Mouse (Mus musculus) adrenal gland, postnatal 10 days (tissue): ENCODE data around the gene Gltpd2. TPM values are rescaled to one million over a fixed set of nuclear protein-coding genes. Genes with fewer than 3 reads are reported as not detected.
"Not testable (repeated sequence)": the region's sequence is repeated elsewhere in the genome, so short reads cannot be mapped to it uniquely, and the experiment has no call there.

Experiments
- DNase-seq: peaks from one replicate; pipeline ENCODE4 v3.0.0; 2021; ENCODE audit warnings: mixed read lengths
- long read RNA-seq, 2 experiments: library from polyadenylated mRNA; stranded (forward); transcript quantifications; one replicate each; pipeline ENCODE4 v2.0.0; 2021
- total RNA-seq, 2 experiments: library from RNA; stranded (reverse); gene quantifications; 2 replicates each; pipeline ENCODE4 v1.2.3; 2021

The Gltpd2 gene
- 1 to 10 TPM; 4.9 to 9.8 TPM for total RNA-seq
- long read RNA-seq, experiment 1, transcript Gltpd2-201 (3 exons, 1,216 nt): major isoform, 6 of 11 reads
- long read RNA-seq, experiment 1, partial matches to known transcripts: 3 of 11 reads
- long read RNA-seq, experiment 1, other reads (novel, unspliced or antisense): 1 of 11 reads
- long read RNA-seq, experiment 2, partial matches to known transcripts: 1 of 1 reads
- long read RNA-seq, experiment 2, other reads (novel, unspliced or antisense): 0 of 1 reads

DNA sequence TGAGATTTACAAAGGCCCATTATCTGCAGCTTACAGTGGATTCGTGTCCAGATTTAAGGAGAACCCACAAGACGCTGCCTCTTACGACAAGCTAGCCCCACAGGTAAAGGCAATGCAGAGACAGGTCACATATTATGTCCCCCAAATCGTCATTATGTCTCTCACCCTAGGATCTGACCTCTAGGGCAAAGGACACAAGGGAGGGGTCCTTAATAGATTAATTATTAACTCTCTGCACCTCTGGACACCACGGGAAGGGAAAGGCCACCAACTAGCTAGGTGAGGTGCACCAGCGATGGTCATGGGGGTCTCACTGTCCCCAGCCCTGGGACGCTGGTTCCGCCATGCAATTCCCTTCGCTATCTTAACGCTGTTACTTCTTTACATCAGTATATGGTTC lies at the start of gene Gltpd2:
TSS of gene Gltpd2 (plus strand) at position 274 of the 400 bp plus-strand sequence.
- no peak for DNase-seq

DNA sequence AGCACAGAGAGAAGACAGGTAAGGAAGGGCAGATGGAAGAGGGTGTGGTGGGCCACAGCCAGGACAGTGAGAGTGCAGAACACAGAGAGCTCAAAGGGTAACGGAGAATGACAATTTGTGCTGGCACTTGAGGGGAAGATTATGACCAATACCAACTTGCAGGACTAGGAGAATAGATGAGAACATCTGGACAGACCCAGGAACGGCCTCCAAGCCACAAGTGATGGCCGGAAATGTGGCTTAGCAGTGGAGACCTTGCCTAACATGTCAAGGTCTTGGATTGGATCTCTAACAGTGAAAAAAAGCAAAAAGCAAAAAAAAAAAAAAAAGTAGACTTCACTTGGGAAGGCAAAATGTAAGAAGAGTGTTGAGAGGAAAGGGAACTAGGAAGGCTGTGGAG lies 49.2 kb upstream of the Gltpd2 start:
- DNase-seq: no peak

DNA sequence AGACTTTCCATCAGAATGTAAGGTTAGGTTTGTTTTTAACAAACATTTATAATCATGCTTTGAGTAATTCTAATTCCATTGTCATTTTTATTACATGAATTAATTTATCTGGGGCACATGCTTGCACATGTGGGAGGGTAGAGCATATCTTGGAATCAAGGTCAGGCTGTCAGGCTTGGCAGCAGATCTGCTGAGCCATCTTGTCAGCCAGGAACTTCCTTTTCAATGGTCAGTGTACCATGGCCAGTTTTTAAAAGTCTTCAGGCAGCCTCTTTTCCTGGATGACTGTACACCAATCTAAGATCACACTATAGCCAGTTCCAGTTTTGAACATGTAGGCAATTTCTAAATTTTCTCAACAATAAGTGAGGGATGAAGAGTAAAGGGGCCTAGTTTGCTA lies 46.3 kb upstream of the Gltpd2 start:
- DNase-seq: no peak

DNA sequence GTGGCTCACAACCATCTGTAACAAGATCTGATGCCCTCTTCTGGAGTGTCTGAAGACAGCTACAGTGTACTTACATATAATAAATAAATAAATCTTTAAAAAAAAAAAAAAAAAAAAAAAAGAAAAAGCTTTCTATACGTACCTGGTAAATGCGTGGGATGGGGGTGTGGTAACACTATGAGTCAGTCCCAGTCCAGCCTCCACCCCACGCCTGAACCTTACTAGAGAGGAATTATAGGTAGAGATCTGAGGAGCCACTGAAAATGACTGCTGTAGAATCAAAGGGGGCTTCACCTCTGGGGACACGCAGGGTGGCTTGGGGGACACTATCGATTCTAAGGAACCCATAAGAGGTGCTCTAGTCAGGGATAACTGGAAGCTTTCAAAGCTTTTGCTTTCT lies 45.7 kb upstream of the Gltpd2 start:
- DNase-seq: not testable (repeated sequence)

DNA sequence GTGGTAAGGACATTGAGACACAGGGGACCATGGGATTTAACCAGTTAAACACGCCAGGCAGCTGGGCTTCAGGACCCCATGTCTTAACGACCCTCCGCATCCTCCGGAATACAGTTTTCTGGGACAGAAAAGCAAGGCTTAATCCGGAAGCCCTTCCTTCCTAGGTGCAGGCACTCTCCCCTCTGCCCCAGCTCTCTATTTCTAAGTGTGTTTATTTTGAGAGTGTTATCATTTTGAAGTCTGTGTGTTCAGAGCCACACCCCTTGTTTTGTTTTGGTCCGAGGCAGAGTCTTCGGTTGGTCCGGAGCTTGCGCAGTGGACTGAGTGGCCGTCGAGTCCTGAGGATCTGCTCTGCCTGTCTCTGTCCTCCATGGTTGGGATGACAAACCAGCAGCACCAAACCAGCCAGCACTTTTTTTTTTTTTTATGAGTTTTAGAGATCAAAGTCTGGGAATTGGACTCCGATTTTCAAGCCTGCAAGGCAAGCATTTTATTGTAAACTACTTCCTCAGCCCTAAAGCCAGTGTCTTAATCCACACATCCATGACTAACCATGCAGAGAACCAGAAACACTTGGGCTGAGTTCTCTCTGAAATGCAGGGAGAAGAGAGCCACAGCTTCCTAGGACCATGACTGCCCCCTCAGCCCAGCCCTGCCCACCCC lies 44.0 kb upstream of the Gltpd2 start:
- DNase-seq: no peak

DNA sequence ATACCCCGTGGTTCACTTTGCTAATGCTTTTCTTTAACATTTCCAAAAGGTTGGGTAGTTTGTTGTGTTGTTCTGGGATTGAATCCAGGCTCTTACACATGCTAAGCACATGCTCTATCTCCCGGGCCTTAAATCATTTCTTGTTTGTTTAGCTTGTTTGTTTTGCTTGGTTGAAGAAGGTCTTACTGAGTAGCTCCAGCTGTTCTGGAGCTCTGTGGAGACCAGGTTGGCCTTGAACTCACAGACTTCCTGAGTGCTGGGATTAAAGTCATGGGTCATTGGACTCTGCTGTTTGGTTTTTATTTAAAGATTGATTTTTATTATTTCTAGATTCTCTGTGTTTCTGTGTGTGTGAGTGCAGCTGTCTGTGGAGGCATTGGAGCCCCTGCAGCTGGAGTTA lies 33.5 kb upstream of the Gltpd2 start:
- DNase-seq: no peak

DNA sequence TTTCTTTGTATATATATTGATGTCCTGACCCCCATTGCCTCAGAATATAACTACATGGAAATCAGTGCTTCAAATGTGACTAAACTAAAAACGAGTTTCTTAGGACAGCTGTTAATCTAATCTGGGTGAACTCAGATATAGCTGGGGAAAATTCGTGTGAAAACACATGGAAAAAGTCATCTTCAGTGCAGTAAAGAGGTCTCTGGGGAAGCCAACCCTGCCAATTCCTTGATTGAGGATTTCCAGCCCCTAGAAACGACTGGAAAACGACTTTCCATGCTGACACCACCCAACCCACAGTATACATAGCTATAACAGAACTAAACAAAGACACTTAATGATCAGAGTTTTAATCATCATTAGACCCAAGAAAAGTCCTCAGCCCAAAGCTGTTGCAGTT lies 31.2 kb upstream of the Gltpd2 start:
- DNase-seq: no peak

DNA sequence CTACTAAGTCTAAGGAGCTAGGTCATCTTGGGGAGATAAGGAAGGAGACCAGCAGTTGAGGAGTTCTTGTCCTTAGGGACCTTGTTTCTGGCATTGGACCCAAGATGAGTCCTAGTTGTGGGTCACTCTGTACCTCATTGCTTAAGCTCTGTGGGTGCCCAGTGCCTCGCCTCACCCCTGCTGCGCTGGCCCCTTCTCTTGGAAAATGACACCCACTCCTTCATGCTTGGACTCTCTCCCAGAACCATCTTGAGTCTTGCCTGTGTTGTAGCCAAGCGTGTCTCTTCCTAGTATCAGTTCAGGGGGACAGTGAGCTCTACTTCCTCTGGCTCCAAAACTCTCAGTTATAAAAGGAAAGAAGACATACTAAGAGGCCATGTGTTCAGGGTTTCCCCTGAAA lies 29.9 kb upstream of the Gltpd2 start:
- DNase-seq: no peak

DNA sequence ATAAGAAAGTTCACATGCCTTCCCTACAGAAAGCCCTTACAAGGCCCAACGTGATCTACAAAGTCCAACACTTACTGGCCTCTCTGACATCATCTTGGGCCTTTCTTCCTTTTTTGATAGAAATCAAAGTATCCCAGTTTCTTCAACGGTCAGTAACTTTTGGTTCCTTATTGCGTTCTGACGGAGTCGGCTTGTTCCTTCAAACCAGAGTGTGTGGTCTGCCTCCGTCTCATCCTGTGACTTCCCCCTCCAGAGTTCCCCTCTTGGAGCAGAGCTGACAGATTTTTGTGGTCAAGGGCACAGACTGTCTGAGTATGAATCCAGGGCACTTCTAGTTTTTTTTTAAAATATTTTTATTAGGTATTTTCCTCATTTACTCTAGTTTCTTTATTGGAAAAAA lies 29.3 kb upstream of the Gltpd2 start:
- no peak for DNase-seq

DNA sequence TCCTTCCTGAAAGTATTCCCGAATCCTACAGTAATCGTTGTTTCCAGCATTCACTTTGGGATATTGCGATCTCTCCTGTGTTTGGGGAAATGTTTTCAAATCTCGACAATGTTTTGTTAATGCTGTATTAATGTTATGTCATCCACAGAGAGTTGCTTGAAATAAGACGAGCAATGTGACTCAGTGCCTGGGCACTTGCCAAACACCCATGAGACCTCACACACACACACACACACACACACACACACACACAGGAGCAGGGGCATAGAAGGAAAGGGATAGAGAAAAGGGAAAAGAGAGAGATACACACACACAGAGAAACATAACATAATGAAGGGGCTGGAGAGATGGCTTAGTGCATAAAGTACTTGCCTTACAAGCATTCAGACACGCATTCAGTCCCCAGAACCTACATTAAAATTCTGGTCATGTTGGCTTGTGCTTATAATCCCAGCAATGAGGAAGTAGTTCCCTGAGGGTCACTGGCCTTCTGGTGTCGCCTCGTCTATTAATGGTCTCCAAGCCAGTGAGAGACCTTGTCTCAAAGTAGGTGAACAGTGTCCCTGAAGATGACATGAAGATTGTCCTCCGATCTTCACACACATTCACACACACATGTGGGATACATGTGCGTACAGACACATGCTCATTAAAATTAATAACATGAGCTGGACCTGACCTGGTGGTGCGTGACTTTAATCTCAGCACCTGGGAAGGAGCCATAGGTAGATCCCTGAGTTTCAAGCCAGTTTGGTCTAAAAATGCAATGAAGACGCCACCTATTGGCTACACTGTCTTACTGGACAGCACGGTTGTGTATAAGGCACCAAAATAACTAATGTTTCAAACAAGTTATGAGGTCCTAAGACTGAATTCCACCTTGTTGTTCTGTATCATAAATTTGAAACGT lies 19.2 kb upstream of the Gltpd2 start:
- peak; percentile 68 for DNase-seq

DNA sequence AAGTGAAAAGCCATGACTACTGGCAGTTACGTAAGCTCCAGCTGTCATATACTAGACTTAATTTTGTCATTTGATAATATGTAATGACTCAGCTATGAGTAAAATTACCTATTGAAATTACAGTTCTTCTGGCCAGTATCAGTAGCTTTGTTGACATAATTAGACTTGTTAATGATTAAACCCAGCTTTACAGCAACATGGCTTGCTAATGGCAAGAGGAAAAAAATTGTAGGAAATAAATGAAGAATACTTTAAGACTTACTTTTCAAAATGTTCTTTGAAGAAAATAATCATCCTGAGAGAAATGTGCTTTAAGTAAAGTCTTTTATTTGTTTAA lies 18.6 kb upstream of the Gltpd2 start:
- DNase-seq: no peak

DNA sequence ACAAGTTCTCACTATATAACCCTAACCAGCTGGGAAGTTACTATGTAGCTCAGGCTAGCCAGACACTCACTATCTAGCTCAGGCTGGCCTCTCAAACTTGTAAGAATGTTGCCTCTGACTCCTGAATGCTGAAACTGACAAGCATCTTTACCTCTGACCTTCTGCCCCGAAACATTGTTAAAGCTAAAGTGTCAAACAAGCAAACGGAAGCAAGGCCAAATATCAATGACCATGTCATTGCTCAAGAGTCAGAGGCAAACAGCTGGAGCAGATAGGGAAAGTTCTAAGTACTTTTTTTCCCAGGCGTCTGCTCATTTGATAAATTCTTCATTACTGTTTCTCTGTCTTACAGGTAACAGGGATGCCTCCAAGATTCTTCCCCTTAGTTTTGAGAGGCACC lies 17.0 kb upstream of the Gltpd2 start:
- no peak for DNase-seq

DNA sequence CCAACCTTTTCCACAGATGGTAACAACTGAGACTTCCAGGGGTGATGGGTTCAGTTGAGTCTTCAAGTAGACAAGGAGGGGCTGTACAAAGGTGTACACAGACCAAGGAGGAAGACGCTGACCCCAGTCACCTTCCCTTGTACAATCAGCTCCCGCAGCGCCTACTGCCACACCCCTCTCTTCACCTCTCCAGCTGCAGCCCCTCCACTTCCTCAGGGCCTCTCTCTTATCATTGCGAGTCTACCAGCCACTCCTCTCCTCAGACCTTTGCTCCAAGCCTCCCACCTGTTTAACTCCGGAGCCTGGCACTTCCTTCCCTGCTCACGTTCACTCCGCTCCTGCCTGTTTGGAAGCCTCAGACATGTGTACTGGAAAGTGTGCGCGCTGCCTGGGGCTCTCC lies 14.0 kb upstream of the Gltpd2 start, which contains the start of gene Tm4sf5:
TSS of gene Tm4sf5 (plus strand) at position 275 of the 400 bp plus-strand sequence.
- DNase-seq: no peak

DNA sequence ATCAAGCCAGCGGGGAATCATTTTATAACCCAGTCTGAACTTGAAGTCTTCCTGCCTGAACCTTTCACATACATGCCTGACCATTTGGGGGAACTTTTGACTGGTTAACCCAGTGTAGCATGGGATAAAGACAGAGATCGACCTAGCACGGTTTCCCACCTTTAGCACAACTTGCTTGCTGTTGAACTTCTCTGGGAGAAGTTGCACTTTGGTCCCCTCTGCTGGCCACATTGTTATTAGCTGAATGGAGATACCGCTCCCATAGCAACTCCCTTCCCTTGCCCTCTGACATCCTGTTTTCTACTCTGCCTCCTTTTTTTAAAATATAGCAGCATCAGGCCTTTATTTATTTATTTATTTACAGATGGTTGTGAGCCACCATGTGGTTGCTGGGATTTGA lies 12.6 kb upstream of the Gltpd2 start:
- peak; percentile 85 for DNase-seq

DNA sequence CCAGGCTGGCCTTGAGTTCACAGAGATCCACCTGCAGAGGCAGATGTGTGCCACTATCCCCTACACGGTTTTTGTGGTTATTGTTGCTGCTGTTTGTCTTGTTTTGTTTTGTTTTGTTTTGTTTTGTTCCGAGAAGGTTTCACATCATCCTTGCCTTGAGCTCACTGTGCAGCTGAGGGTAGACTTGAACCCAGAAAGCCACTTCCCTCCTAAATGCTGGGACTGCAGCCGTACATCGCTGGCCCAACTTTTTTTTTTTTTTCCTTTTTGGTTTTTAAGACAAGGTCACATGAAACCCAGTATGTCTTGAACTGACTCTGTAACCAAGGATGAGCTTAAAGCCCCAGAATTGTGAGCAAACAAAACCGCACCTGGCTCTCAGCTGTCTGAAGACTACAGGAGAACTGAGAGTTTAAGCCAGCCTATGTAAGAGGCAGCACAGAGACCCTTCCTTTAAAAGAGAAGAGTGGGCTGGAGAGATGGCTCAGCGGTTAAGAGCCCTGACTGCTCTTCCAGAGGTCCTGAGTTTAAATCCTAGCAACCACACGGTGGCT lies 12.0 kb upstream of the Gltpd2 start:
- DNase-seq: no peak

DNA sequence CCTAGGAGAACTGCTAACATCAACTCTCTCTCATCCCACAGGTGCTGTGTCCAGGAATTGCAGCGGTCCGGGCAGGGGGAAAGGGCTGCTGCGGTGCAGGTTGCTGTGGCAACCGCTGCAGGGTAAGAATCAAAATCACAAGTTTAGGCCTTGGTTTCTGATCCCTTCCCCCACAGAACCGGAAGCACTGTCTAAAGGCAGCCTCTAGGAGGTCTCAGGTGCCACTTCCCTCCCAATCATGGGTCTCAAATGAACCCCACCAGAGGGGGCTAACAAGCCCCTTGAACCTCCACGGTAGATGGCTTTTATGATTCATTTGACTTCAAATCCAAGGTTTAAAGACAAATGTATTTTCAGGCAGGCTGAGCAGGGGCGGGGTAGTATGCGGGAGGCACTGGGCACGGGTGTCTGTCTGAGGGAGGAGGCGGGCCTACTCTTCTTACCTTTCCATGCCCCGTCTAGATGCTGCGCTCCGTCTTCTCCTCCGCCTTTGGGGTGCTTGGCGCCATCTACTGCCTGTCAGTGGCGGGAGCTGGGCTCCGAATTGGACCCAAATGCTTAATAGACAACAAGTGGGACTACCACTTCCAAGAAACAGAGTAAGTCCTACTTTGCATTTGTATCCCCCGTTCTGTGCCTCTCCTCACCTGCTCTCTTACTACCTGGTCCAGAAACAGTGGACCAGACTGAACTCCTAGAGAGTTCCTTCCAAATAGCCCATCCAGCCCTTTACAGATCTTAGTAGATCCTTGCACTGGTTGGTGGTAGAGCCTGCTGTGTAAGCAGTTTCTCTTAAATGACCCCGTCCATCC lies 9.0 kb upstream of the Gltpd2 start:
- peak; percentile 48 for DNase-seq

DNA sequence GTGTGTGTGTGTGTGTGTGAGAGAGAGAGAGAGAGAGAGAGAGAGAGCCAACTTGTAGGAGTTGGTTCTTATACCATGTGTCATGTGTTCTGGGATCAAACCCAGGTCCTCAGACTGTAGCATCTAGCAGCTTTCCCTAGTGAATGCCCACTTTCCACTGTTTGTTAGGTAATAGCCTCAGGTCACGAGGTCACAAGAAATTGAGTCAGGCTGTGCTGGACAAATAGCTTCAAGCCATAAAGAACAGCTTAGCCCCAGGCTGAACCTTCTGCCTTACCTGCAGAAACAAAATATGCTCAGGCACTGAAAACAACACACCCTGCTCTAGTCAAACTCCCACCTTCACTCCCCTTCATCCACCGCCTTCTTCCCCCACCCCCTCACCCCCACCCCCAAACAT lies 7.8 kb upstream of the Gltpd2 start:
- DNase-seq: no peak

DNA sequence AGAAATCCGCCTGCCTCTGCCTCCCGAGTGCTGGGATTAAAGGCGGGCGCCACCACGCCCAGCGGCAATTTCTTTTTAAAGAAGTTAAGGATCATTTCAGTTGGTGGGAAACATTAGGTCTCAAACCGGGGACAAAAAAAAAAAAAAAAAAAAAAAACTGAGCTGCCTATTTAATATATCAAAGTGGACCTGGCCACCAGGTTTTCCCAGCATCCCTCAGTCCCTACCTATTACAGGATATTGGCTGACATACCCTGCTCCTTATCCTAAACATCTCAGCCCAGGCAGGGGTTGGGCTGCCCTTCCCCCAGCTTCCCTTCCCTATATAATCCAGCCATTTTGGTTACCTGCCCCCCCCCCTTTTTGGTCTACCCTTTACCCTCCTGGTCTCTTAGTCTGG lies 7.2 kb upstream of the Gltpd2 start:
- DNase-seq: no peak

DNA sequence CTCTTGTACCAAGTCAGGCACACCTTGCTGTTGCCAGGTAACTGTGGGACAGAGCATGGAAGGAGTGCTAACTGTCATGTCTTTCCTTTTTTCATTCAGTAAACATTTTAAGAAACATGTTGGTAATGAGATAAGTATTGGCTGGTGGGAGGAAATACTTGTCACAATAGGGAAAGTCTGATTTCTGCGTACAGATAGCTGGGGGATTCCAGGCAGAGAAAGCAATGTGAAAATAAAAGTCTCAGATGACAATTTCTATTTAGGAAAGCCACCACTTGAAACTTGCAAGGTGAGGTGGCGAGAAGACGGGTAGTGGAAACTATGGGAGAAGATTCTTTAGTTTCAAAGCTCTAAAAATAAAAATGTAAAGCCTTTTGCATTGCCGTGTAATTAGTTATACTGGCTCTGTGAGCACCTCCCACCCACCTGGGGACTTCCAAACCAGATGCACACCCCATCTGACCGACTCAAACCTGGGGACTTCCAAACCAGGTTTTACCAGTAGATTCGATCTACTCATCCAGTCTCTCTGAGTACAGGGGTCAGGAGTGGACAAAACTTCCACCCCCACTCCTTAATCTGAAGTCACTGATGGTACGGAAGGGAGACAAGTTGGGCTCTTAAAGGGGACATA lies 6.2 kb upstream of the Gltpd2 start:
- no peak for DNase-seq

DNA sequence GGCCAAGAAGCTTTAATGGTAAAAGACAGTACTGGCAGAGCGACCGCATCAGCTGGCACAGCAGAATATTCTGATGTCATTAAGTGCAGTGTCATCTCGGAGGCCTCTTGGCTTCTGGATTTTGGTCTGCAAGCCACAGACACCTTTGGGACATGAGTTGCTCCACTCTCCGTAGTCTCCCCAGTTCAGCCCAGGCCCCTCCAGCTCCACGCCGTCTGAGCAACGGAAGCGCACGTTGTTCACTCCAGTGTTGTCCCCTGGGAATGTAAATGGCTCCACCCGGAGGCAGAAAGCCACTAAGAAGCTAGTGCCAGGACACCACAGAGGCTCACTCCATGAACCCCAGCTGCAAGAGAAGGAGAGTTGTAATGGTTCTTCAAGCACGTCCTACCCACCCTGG lies 5.5 kb upstream of the Gltpd2 start:
- peak; percentile 51 for DNase-seq

DNA sequence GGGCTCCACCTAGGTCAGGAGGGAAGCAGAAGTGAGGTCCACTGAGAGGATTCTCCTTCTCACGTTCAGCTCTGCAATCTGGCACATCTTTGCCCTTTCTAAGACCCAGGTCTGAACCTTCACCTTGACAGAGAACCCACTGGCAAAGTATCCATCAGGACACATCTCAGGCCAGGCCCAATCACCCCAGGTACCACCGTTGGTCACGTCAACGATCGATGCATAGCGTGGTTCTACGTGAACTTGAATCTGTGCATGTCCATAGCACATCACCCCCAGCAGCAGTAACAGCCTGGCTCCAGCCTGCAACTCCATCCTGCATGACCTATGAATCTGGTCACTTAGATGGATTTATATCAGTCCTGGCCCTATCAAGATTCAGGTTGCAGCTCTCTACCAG lies 4.7 kb upstream of the Gltpd2 start, which contains the start of gene Vmo1:
TSS of gene Vmo1 (minus strand) at position 329 of the 400 bp plus-strand sequence.
- DNase-seq: no peak

DNA sequence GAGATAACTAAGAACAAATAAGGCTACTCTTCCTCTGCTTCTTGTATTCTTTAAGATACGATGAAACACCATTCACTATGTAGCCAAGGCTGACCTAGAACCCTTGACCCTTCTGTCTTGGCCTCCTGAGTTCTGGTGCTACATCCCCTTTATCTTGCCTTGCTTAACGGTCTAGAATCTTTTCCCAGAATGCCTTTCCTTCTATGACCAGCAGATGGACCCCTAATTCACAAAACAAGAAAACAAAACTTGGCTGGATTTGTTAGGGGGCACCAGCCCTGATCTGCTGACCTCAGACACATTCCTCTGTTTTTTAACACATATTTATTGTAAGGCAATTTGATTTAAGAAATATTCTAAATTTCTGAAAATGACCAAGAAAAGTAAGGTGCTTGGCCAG lies 2.6 kb upstream of the Gltpd2 start:
- DNase-seq: peak; percentile 32
